Mouse (Mus musculus) midbrain, embryonic 16.5 days (tissue): ENCODE measurements around the gene Gm10408. TPM values are rescaled to one million over a fixed set of nuclear protein-coding genes. Genes with fewer than 3 reads are reported as not detected.
"Not testable (repeated sequence)": the region's sequence is repeated elsewhere in the genome, so short reads cannot be mapped to it uniquely, and the experiment has no call there.

ENCODE experiments used
- ATAC-seq: fragments of 200-750 bp; cut with Nextera tagmentation; 2 replicates; pipeline ENCODE4 v1.8.0; 2017; ENCODE audit warnings: moderate TSS enrichment
- H3K27ac ChIP-seq: fragments of 300-500 bp; sonication (generic); 2 replicates; pipeline ENCODE4 v1.5.1; 2014; ENCODE audit warnings: mild to moderate bottlenecking, low read length, mixed read lengths
- H3K27me3 ChIP-seq: fragments of 300-500 bp; sonication (generic); 2 replicates; pipeline ENCODE4 v1.6.1; 2014; ENCODE audit warnings: low read depth, low read length, mixed read lengths; ENCODE audit not compliant: control insufficient read depth, insufficient read depth
- H3K36me3 ChIP-seq: fragments of 300-500 bp; sonication (generic); 2 replicates; pipeline ENCODE4 v1.6.1; 2014; ENCODE audit warnings: mild to moderate bottlenecking, low read length, moderate library complexity, mixed read lengths; ENCODE audit not compliant: control insufficient read depth, insufficient read depth
- H3K4me1 ChIP-seq: fragments of 300-500 bp; sonication (generic); 2 replicates; pipeline ENCODE4 v1.6.1; 2014; ENCODE audit warnings: mild to moderate bottlenecking, low read length, mixed read lengths; ENCODE audit not compliant: control insufficient read depth, insufficient read depth
- H3K4me2 ChIP-seq: fragments of 300-500 bp; sonication (generic); 2 replicates; pipeline ENCODE4 v1.6.1; 2014; ENCODE audit warnings: mild to moderate bottlenecking, low read length, mixed read lengths
- H3K4me3 ChIP-seq: fragments of 300-500 bp; sonication (generic); 2 replicates; pipeline ENCODE4 v1.5.1; 2014; ENCODE audit warnings: low read depth, mild to moderate bottlenecking, low read length, moderate library complexity, mixed read lengths
- H3K9ac ChIP-seq: fragments of 300-500 bp; sonication (generic); 2 replicates; pipeline ENCODE4 v1.6.1; 2014; ENCODE audit warnings: low read depth, low read length, mixed read lengths
- H3K9me3 ChIP-seq: fragments of 300-500 bp; sonication (generic); replicated peaks from 2 replicates; pipeline ENCODE4 v1.6.1; 2014; ENCODE audit warnings: mild to moderate bottlenecking, low read length, mixed read lengths; ENCODE audit not compliant: control insufficient read depth, poor library complexity, severe bottlenecking
- WGBS: fragments of 180-500 bp; shearing (Covaris S2); extraction: QIAGEN DNeasy Blood & Tissue Kit; methylation state at CpG from one replicate; pipeline ENCODE4 v1.1.7; 2014; 5-methylcytosine and 5-hydroxymethylcytosine counted together
- polyA plus RNA-seq: library from polyadenylated mRNA; unstranded; fragments of >200 nt; fragmentation: Nextera tagmentation; extraction: Ambion mirVana; gene quantifications from 2 replicates; pipeline ENCODE4 v1.2.1, GENCODE M21; 2015

Gm10408 gene
- 0.29 TPM in 1 of 2 replicates, not detected in the other for polyA plus RNA-seq

GRCm38 (mm10) chr14:3449079-3449478 is at the start of gene Gm10408:
Gene Gm10408, plus strand, starts transcription at chr14:3449379.
- H3K9ac ChIP-seq, H3K27me3 ChIP-seq, H3K36me3 ChIP-seq, H3K4me2 ChIP-seq, H3K9me3 ChIP-seq, H3K27ac ChIP-seq, ATAC-seq, H3K4me1 ChIP-seq, H3K4me3 ChIP-seq: not testable (repeated sequence)
- no CpG with 5 or more reads among the region's 3 CpGs for WGBS

- no CpG with 5 or more reads among the region's 32 CpGs for WGBS
- H3K4me1 ChIP-seq, H3K27me3 ChIP-seq, H3K9me3 ChIP-seq, H3K9ac ChIP-seq, H3K27ac ChIP-seq, H3K4me3 ChIP-seq, ATAC-seq, H3K4me2 ChIP-seq, H3K36me3 ChIP-seq: not testable (repeated sequence)
These were observed 36.9 kb upstream of the Gm10408 start, which contains the start of gene Gm10409 for GRCm38 (mm10) chr14:3412314-3412713. Gene Gm10409, plus strand, starts transcription at chr14:3412614.

DNA sequence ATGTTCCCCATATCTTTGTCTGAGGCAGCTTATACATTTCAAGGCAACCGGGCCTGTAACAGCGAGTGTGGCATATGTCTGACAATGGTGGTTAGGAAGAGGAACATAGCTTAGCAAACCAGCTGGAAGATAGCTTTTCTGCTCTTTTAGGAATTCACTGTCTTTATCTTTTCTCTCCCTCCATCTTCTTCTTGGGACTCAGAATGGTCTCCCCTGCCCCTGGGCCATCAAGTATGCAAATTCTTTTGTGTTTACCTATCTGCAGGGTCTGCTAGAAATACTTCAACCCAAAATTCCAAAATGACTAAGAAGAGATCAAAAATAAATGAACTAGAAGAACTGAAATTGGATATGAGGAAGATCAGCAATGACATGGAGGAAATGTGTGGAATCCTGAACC is 21.4 kb upstream of the Gm10408 start, which contains the start of gene Gm3005:
Gene Gm3005 (plus strand): TSS at position 301 of the 400 bp plus-strand sequence.
- H3K9ac ChIP-seq, H3K4me3 ChIP-seq, H3K4me2 ChIP-seq, ATAC-seq, H3K27me3 ChIP-seq, H3K36me3 ChIP-seq, H3K4me1 ChIP-seq, H3K27ac ChIP-seq, H3K9me3 ChIP-seq: not testable (repeated sequence)
- no CpG with 5 or more reads among the region's 2 CpGs for WGBS

Other genes with a start within 250 kb of the Gm10408 start
- gene D830030K20Rik, start 240.9 kb upstream of the Gm10408 start, polyA plus RNA-seq, result 34.8 and 37.8 TPM in 2 replicates
- not detected in 2 replicates for gene Gm2956, start 116.8 kb upstream of the Gm10408 start, polyA plus RNA-seq
- not detected in 2 replicates for gene Gm10413, start 54.3 kb upstream of the Gm10408 start, polyA plus RNA-seq
- gene Gm10409, start 36.8 kb upstream of the Gm10408 start, polyA plus RNA-seq, result 21.4 and 24.8 TPM in 2 replicates
- 8.8 and 10.9 TPM in 2 replicates for gene Gm3005, start 21.3 kb upstream of the Gm10408 start, polyA plus RNA-seq
- gene Gm3012, start 185.1 kb downstream of the Gm10408 start, polyA plus RNA-seq, result not detected in 2 replicates
- gene Gm3020, start 202.7 kb downstream of the Gm10408 start, polyA plus RNA-seq, result 21.4 and 24.8 TPM in 2 replicates
- gene Gm3043, start 239.4 kb downstream of the Gm10408 start, polyA plus RNA-seq, result not detected in 2 replicates